Mouse (Mus musculus) frontal cortex, adult 2 months (tissue): ENCODE measurements around the gene Ptger4. TPM values are rescaled to one million over a fixed set of nuclear protein-coding genes. Genes with fewer than 3 reads are reported as not detected.
A peak's percentile ranks its signal among the peaks of the same experiment; 100 is the strongest.

Experiments
- DNase-seq, 2 experiments: peaks; one replicate each; pipeline ENCODE4 v3.0.0; 2022; ENCODE audit warnings: low spot score in 1 of 2; ENCODE audit errors: extremely low spot score in 1 of 2
- polyA plus RNA-seq: library from polyadenylated mRNA; depleted of rRNA; stranded (reverse); fragments of >200 nt; gene quantifications from 2 replicates; pipeline ENCODE4 v1.2.3, GENCODE M21; 2012; rRNA removed

Gene Ptger4
- 0.74 and 1.1 TPM in 2 replicates for polyA plus RNA-seq

DNA sequence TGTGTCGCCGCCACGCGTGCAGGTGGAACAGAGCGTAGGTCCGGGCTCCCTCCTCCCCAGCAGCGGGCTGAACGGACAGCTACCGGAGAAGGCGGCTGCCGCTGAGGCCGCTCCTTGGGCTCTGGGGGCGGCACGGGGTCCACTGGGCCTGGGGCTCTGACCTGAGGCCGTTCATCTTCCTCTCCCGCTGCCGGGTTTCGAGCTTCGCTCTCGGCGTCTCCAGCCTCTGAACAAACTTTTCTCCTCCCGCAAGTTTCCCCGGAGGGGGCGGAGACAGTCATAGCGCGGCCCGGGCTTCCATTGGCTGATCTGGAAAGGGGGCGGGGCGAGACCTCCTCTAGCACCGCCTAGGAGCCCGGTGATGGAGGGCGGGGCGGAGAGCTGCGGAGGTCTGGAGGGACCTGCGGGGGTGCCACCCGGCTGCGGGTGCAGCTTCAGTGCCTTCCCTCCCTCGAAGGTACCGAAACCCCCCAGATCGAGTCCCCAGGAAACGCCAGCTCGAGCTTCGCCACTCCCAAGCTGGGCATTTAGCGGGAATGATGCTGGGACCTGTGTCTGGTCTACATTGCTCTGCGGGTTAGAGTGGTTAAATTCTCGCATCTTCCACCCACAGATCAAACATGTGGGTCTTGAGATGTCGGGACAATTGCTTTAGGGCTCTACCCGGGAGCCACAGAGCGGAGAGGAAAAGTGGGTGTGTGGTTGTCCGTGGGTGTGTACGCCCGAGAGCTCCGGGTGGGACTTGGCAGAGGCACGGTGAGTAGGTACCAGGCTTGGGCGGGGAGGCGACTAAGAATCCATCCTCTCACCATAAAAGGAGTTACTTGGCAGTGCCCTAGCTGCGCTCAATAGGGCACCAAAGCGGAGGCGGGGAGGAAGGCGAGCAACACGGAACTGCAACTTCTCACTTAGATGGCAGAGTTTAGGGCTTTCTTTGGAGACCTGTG, at the start of gene Ptger4:
Gene Ptger4 (minus strand): TSS at position 229 of the 947 bp plus-strand sequence.
- peak in 1 of 2 experiments; percentile 84 for DNase-seq

DNA sequence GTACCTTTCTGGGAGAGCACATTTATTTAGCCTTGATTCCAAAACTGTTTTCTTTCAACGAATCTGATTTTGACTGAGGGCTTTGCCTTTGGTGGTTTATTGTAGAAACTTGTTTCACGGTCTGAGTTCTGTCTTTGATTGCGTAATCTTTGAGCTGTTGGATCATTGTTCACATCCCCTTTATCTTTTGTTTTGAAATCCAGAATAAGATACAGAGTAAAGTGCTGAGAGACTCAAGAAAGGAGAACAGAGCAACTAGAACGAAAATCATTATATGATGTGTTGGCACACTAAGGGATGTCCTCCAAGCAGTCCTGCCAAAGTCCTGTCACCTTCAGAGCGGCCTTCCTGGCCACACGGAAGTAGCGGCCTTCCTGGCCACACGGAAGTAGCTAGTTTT, 44.4 kb upstream of the Ptger4 start:
- DNase-seq, result no peak

DNA sequence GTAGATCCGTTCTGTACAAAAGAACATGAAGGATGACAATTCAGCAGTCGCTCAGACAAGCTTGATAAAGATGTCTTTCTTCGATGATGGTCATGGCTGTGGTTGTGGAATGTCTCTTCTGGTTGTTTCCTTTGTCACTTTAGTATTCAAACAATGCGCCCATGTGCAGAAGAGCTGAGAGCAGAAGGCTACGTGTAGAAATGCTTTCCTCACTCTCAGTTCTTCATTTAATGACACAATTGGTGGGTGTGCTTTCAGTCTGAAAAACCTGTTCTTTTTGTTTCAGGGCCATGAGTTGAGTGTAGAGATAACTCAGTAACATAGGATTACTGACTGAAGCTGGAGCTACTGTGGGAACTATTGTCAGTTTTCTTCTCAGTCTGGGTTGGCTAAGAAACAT, 43.1 kb upstream of the Ptger4 start:
- no peak for DNase-seq

DNA sequence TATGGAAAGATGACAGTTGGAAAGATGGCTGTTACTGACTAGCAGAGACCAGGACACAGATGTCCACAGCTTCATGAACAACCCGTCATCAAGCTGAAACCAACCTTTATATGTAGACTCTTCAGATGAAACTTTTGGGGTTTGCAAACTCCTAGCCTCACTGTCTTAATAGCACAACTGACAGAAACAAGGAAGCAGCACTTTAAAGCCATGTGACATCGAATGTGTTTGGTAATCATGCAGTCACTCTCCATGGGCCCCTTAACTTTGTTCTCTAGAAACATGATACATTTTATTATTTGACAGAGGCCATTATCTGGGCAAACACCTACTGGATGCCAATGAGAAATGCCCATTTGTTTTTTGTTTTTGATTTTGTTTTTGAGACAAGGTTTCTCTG, 37.3 kb upstream of the Ptger4 start:
- DNase-seq, result no peak

DNA sequence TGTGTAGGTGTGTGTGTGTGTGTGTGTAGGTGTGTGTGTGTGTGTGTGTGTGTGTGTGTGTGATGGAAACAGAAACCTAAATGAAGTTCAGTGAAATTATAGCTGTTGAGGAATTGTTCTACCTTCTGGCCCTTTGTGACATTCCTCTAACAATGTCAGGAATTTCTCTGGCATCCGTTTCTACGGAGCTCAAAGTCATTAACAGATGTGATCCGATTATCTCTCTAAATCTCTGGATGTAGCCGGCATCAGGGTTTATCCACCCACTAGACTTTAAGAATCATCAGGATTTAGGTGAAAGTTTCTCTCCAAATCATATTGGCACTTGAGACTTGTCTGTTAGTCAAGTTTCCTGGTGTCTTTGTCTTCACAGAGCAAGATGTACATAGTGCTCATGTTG, 35.8 kb upstream of the Ptger4 start:
- no peak for DNase-seq

DNA sequence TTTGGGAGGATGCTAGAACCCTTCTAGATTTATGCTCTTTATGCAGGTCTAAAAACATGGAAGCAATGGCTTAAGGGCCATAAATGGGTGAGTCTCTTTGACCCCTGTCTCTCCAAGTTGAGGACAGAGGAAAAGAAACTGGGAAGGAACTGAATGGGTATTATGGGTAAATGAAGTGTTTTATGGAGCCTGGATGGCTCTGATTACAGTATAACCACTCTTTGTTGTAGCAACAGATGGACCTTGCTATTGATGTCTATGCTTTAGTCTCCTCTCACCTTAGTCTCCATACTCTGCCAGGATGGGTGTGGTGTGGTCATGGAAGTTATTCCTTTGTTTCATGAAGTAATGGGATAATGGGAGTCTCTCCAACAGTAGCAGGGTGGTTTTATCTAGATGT, 34.5 kb upstream of the Ptger4 start:
- no peak for DNase-seq

DNA sequence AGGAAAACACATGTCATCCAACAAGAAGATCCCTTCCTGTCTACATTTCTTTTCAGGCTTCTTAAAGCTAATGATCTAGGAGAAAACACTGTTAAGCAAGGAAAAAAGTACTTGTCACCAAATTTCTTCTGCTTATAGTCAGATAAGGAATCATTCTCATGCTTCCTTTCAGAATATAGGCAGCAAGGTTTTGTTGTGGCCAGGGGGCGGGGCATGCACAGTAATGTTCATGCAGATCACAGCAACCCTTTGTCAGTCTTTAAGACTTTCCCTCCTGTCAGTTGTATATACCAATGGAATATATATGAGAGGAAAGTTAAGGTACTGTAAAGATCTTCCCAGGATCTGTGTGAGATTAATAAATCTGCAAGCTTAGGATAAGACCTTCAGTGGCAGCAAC, 30.0 kb upstream of the Ptger4 start:
- DNase-seq, result no peak

DNA sequence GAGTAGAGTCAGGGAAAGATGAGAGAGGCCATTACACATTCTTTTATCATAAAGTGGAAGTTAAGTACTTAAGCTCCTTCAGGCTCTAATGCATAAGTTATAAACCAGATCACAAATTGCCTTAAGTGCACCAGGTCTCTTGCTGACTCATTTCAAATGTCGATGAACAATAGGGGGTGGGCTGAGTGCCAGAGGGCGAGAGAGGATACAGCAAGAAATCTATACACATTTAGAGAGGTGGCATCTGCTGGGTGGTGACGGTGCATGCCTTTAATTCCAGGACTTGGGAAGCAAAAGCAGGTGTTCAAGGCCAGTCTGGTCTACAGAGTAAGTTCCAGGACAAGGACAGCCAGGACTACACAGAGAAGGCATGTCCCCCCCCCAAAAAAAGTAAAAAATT, 22.1 kb upstream of the Ptger4 start:
- DNase-seq, result no peak

DNA sequence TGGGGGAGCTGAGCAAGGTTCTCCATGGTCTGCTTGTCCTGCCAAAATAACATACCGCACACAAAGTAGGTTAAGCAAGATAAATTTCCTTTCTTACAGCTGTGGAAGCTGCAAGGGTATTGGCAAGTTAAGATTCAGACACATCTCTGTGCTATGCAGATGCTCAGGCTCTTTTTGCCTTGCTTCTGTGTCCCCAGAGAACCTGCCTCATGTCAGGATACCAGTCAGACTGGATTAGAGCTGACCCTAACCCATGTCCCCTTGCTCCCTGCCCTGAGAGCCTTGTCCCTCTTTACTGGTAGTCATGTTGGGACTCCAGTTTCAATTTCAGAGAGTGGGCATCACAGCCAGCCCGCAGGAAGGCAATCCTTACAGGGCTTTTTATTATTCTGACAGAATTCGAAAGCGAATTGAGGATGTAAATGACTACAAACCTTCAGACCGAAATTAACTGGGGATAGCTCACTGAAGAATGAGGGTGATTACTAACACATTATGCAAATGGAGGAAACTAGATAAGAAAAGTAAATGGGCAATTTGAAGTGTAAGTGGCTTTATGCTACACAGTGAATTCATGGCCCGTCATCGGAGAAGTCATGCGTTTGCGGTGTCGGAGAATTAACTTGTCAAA, 19.0 kb upstream of the Ptger4 start:
- no peak for DNase-seq

DNA sequence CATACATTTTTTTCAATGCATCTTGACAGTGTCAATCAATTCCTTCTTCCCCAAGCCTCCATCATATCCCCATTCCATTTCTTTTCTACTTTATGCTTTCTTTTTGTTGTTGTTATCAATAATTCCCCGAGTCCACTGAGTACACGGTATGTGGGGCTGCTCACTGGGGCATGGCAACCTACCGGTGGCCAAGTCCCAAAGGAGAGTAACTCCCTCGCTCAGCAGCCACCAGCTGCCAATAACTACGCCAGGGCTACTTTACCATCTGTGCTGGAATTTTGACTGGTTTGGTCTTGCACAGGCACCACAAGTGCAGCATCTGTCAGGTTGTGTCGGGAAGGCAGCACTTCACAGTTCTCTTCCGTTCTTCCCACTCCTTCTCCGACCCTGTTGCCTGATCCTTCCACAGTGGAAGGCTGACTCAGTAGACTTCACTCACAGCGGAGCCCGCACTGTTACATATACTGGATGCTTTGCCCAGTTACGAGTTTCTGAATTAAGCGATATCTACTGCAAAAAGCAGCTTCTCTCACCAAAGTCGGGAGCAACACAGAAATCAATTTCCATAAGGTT, 18.2 kb upstream of the Ptger4 start:
- no peak for DNase-seq

DNA sequence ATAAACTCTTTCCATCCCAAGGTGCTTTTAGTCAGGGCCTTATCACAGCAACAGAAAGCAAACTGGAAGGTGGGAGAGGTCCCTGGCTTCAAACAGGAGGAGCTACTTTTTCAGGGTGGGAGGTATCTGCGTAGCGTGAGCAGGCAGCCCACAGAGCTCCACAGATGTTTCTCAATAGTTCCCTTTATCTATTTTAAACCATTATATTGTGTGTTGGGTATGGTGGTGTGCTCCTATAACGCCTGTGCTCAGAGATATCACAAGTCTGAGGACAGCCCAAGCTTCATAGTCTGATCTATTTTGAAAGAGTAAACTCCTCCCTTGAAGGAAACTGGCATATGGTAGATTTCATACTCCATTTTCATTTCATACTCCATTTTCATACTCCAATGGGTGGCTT, 17.0 kb upstream of the Ptger4 start:
- DNase-seq, result no peak

DNA sequence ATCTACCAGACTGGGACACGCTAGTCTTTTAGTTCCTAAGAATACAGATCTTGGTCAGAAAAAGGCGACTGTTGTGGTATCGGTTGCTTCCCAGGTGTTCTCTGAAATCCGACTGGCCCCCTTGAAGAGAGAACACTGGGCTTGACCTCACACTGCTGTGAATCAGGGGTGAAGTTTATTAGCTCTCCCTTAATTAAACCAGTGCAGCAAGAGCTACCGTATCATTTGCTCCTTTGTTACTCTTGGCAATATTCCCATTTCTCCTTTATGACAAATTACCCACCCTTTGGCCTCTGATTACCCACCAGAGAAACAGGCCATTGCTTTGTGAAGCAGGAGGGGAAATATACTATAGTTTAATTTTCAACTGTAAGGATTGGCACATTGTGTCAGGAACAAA, 16.2 kb upstream of the Ptger4 start:
- no peak for DNase-seq

DNA sequence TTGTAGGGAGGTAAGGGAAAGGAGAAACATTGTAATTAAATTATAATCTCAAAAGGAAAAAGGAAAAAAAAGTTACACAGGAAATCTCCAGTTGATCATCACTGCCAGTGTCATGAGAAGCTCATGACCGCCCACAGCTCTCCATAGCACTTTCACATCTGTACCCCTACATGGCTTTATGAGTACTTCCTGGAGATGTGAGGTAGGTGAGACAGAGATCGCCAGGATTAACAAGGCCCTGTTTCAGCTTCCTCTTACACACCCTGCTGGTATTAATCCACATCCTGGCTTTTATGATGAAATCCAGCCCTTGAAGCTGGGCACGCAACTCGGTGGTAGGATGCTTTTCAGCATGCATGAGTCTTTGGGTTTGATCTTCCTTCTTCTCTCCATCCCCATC, 6.2 kb upstream of the Ptger4 start:
- no peak for DNase-seq

DNA sequence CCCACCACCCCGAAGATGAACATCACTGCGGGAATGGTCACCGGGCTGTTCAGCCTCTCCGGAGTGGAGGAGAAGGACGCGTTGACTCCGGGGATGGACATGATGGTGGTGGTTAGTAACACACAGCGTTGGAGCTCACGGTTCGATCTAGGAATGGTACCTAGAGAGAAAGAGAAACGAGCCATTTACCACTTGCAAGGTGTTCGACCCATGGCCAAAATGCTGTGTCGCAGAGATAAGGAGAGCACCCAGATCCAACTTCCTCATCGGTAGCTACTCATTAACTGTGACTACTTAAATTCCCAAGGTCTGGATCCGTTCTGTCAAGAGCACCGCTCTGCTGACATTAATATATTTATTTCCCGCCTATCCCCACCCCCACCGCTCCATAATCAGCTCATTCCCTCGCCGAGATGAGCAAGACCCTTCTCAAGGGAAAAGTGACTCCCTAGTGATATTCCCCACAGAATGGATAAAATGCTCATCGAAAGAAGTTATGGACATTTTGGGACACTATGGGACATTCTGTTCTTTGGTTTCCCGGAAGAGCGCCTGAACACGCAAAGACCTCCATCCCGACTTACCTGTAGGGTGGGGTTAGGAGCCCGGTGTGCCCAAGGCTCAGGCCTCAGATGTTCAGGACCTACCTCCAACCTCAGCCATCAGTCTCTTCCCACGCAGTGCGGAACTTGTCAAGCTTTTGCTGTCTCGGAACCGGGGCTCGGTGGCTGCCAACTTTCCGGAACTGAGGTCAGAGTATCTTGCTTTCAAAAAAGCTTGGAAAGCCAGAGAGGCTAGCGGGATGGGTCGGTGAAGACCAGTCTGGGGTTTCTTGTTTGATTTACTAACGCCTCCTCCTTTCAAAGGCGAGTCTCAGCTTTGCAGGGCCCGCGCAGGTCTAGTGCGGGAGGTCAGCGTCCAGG, 690 bp downstream of the Ptger4 start:
- DNase-seq, result no peak

DNA sequence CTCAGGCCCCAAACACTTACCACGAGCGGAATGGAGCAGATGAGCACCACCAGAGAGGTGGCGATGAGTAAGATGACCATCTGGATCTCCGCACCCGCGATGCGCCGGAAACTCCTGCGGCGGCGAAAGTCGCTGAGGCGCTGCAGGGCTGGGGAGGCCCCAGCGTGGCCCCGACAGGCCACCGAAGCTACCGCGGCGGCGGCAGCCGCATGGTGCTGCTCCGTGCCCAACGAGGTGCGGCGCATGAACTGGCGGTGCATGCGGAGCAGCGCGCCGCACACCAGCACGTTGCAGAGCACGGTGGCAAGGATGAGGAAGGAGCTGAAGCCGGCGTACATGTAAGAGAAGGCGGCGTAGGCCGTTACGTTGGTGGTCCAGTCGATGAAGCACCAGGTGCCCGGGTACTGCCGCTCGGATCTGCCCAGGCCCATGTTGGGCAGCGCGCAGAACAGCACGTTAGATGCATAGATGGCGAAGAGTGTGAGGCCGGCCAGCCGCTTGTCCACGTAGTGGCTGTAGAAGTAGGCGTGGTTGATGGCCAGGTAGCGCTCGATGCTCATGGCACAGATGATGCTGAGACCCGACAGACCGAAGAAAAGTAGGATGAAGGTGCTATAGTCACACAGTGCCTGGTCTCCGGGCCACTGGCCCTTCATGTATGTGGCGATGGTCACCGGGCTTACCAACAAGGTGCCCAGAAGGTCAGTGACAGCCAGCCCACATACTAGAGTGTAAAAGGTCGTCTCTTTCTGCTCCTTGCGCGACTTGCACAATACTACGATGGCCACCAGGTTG, 1.5 kb downstream of the Ptger4 start:
- DNase-seq, result peak in 1 of 2 experiments; percentile 35

DNA sequence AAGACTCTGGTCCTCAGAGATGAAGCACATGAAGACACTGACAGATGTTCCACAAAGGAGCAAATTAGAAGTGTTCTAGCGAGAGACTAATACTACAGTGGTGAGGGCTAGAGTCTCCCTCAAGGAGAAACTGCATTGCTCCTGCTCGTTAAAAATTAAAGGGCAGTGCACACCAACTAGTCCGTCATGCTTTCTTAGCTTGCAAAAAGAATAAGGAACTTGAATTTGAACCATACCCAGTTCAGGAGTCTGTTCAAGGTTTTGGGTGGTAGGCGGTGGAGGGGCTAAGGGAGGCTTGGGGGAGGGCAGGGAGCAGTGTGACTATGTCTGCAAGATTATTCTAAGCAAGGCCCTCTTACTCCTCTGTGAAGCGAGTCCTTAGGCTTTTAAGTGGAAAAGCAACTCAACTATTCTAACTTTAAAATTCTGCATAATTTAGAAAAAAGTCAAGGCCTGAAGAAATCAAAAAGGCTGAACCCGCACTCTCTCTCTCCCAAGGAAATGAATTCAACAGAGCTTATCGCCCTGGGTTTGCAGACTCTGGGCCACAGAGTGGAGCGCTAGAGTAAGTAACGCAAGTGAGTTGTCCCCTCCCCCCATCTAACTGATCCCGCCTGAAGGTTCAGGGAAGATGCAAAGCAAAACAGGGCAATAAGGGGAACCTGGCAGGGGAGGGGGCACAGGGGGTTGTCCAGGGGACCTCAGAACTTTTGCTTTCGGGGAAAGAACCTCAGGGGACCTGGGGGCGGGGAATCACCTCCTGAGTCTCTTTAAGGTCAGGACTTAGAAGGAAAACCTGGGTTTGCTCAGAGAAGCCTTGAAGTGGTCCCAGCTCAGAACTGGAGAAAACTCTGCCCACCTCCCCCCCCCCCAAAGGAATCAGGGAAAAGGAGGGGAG, 2.4 kb downstream of the Ptger4 start:
- DNase-seq, result peak in 1 of 2 experiments; percentile 56

DNA sequence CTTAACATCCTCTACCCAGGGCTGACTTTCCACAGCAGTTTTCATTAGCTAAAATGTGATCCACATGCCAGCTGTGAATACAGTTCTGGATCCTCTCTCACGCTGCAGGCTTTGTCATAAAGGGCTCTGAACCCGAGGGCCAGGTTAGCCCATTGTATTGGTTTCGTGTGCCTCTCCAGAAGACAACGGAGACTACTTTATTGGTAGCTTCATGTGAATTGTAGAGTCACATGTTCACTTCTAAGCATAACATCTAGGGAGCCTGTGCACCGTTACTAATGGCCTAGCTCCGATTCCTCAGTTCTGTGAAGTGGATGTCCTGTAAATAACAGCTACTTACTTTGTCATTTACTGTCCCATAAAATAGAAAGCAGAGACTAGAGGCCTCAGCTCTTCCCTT, 3.6 kb downstream of the Ptger4 start:
- DNase-seq, result no peak

DNA sequence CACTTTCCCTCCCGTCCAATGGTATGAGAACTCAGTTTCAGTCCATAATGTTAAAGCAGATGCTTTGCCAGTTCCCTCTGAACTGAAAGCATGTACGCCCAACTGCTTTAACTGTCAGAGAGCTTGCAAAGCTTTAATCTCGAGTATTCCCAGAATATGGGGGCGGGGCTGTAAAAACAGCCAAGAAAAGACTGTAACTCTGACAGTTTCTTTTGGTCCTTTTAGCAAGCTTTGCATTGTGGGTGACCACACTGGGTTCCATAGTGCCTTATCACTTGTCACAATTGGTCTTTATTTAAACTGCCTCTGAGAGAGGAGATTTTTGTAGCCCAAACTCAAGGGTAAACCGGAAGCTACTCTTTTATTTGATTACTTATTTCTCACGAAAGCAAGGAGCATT, 4.1 kb downstream of the Ptger4 start:
- DNase-seq, result peak in 1 of 2 experiments; percentile 46

DNA sequence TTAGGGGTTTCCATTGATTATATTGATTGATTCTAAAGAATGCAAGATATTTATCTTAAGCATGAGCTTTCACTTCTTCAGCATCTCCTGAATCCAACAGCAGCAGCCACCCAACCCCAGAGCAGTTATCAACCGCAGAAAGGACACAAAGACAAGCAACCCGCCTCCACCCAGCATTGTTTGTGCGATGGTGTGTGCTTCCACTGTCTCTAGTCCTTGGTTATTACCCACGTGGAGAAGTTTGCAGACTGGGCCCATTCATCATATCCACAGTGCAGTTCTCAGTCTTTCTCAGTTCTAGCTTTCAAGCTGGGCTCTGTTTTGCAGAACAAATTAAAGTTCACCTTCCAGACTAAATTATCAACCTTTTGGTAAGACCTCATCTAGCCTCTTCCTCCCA, 4.6 kb downstream of the Ptger4 start:
- no peak for DNase-seq
